Mouse (Mus musculus) skeletal muscle tissue, adult 2 months (tissue): Measurements from ENCODE around the gene Wipf2.
"Not testable (repeated sequence)": the region's sequence is repeated elsewhere in the genome, so short reads cannot be mapped to it uniquely, and the experiment has no call there.

Experiments used
- DNase-seq: peaks from one replicate; pipeline ENCODE4 v3.0.0-alpha.2; 2012; ENCODE audit warnings: low read depth, low spot score

Wipf2 gene

GRCm38 (mm10) chr11:98909654-98910053, 46.2 kb downstream of the Wipf2 start:
- DNase-seq: no peak

- DNase-seq: no peak
Observed at GRCm38 (mm10) chr11:98910415-98910814, 47.0 kb downstream of the Wipf2 start.

- DNase-seq: no peak
Observed at GRCm38 (mm10) chr11:98911498-98911897, 48.1 kb downstream of the Wipf2 start.

- no peak for DNase-seq
Observed at GRCm38 (mm10) chr11:98914196-98914595, 50.8 kb downstream of the Wipf2 start.

- not testable (repeated sequence) for DNase-seq
Observed at GRCm38 (mm10) chr11:98916376-98916775, 52.9 kb downstream of the Wipf2 start.

GRCm38 (mm10) chr11:98917428-98918005, 54.1 kb downstream of the Wipf2 start:
- DNase-seq: no peak

- DNase-seq: no peak
Observed at GRCm38 (mm10) chr11:98918231-98918630, 54.8 kb downstream of the Wipf2 start.

GRCm38 (mm10) chr11:98919009-98919408, 55.6 kb downstream of the Wipf2 start:
- DNase-seq: no peak

GRCm38 (mm10) chr11:98921813-98922212, 58.4 kb downstream of the Wipf2 start:
- DNase-seq: not testable (repeated sequence)

GRCm38 (mm10) chr11:98922307-98922706, 58.9 kb downstream of the Wipf2 start:
- not testable (repeated sequence) for DNase-seq

- DNase-seq: not testable (repeated sequence)
Observed at GRCm38 (mm10) chr11:98922851-98923711, 59.6 kb downstream of the Wipf2 start.

GRCm38 (mm10) chr11:98924633-98925175, 61.3 kb downstream of the Wipf2 start:
- no peak for DNase-seq

GRCm38 (mm10) chr11:98925265-98925721, 61.9 kb downstream of the Wipf2 start:
- DNase-seq: no peak

GRCm38 (mm10) chr11:98925868-98926311, 62.5 kb downstream of the Wipf2 start:
- DNase-seq: no peak

- DNase-seq: no peak
Observed at GRCm38 (mm10) chr11:98926553-98926952, 63.1 kb downstream of the Wipf2 start.

GRCm38 (mm10) chr11:98927438-98928076, 64.1 kb downstream of the Wipf2 start, which contains the start of gene Rara:
TSS of gene Rara (plus strand) at chr11:98927818.
- no peak for DNase-seq

- no peak for DNase-seq
Observed at GRCm38 (mm10) chr11:98928186-98928893, 64.9 kb downstream of the Wipf2 start.

- DNase-seq: no peak
Observed at GRCm38 (mm10) chr11:98929503-98929902, 66.1 kb downstream of the Wipf2 start.

- DNase-seq: no peak
Observed at GRCm38 (mm10) chr11:98930127-98930601, 66.7 kb downstream of the Wipf2 start.

GRCm38 (mm10) chr11:98930773-98931512, 67.5 kb downstream of the Wipf2 start:
- DNase-seq: no peak
